Mouse (Mus musculus) CD4-positive, CD25-positive, alpha-beta regulatory T cell, adult 4 months (primary cell): ENCODE measurements around the gene Ahr. TPM values are rescaled to one million over a fixed set of nuclear protein-coding genes. Genes with fewer than 3 reads are reported as not detected.

Experiments
- ATAC-seq: one replicate; pipeline ENCODE4 v1.8.0; 2017
- polyA plus RNA-seq, 2 experiments: library from polyadenylated mRNA; unstranded; fragments of 100-300 nt; shearing (Covaris generic); gene quantifications; one replicate each; pipeline ENCODE4 v1.2.1; 2017

Gene Ahr
- polyA plus RNA-seq, 2 experiments from 2014 or later: 3.3 to 5.8 TPM

DNA sequence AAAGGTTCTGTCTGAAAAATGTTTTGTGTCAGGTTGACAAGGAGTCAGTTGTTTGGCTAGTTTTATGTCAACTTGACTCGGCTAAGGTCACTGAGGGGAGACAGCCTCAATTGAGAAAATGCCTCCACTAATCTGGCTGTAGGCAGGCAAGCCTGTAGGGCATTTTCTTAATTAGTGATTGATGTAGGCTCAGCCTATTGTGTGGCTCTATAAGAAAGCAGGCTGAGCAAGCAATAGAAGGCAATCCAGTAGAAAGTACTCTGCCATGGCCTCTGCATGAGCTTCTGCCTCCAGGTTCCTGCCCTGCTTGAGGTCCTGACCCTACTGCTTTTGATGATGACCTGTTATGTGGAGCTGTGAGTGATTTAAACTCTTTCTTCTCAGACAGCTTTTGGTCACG lies 33.4 kb downstream of the Ahr start:
- ATAC-seq: no peak

- ATAC-seq: no peak
These were observed 39.6 kb downstream of the Ahr start for GRCm38 (mm10) chr12:35495195-35495594.

DNA sequence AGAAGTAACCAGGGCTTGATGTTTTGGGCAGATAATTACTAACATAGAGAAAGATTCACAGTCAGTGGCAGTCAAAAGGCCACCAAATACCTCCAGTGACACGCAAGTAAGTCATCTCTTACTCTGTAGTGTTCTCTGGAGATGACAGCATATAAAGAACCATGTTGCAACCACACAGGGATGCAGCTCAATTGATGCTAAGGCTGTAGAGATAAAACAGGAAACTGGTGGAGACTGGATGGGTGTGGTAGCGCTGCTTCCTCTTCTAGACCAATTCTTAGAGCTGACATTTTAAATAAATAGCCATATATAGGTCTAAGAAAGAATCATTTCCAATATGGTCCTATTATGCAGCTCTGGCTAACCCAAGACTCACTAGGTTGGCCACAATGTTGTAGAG lies 54.1 kb downstream of the Ahr start:
- ATAC-seq: no peak

DNA sequence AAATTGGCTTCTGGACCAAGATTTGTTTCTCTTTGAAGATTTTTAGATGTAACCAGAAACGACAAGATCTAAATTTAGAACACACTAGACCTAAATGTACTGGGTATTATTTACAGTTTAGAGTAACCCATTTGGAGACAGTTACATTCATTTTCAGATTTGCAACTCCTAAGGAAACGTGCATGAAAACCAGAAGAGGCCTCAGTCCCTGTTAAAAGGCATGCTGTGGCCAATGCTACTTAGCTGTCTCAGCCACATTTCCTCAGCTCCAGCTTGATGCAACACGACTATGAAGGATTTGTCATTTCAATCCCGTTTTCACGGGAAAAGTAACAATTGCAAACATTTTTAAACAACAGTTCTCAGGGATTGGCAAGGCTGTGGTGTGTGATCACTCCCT lies 55.9 kb downstream of the Ahr start:
- no peak for ATAC-seq

DNA sequence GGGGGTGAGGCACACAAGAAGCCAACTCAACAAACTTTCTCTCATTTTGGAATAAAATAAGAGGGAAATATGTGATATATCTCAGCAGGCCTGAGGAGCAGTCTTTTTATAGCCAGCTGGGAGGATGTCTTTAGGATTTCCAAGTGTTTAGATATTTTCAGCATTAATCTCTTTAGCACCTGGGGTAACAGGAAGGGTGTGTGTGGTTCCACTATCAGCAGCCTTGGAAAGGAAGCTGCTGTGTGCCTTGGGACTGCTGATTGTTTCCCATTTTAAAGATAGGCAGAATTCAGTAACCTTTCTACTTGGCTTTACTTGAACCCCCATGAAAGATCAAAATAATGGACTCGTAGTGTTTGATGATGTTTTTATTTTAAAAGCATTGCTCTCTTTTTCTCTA lies 71.4 kb downstream of the Ahr start:
- no peak for ATAC-seq

GRCm38 (mm10) chr12:35462667-35463066 lies 72.2 kb downstream of the Ahr start:
- ATAC-seq: no peak

- ATAC-seq: no peak
These were observed 75.2 kb downstream of the Ahr start for GRCm38 (mm10) chr12:35459662-35460061.
